Mouse (Mus musculus) bone marrow, adult 2 months (tissue): ENCODE data around the gene Socs7. TPM values are rescaled to one million over a fixed set of nuclear protein-coding genes. Genes with fewer than 3 reads are reported as not detected.

Experiments used
- H3K27ac ChIP-seq: fragments of 200-500 bp; 2 replicates; pipeline ENCODE4 v1.5.1; 2012; ENCODE audit warnings: low read depth, mild to moderate bottlenecking, control low read depth, inconsistent platforms, low read length; ENCODE audit not compliant: control insufficient read depth, poor library complexity, insufficient read depth
- H3K4me1 ChIP-seq: fragments of 200-500 bp; 2 replicates; pipeline ENCODE4 v1.6.1; 2011; ENCODE audit warnings: low read length; ENCODE audit not compliant: control insufficient read depth, insufficient read depth
- H3K4me3 ChIP-seq: fragments of 200-500 bp; replicated peaks from 2 replicates; pipeline ENCODE3; 2011; ENCODE audit warnings: mild to moderate bottlenecking, low read depth, low read length, control low read depth; ENCODE audit not compliant: control insufficient read depth
- CTCF ChIP-seq: fragments of 200-500 bp; IDR thresholded peaks from 2 replicates; pipeline ENCODE4 v1.5.1; 2011; ENCODE audit warnings: low read length, control low read depth; ENCODE audit not compliant: control insufficient read depth, insufficient read depth
- POLR2A ChIP-seq: fragments of 200-500 bp; IDR thresholded peaks from 2 replicates; pipeline ENCODE4 v1.6.1; 2011; ENCODE audit warnings: low read depth, mild to moderate bottlenecking, control low read depth, low read length, borderline replicate concordance; ENCODE audit not compliant: control insufficient read depth
- WGBS: fragments of 180-500 bp; shearing (Covaris S2); methylation state at CpG from one replicate; pipeline ENCODE4 v1.1.7; 2018; 5-methylcytosine and 5-hydroxymethylcytosine counted together
- polyA plus RNA-seq: library from polyadenylated mRNA; stranded (reverse); fragments of >200 nt; gene quantifications from 2 replicates; pipeline ENCODE4 v1.2.4, GENCODE M21; 2011; ENCODE audit warnings: low replicate concordance; ENCODE audit not compliant: missing spikeins, insufficient read depth, insufficient read length

Socs7 gene
- polyA plus RNA-seq, 1 experiment: 4.3 TPM

DNA sequence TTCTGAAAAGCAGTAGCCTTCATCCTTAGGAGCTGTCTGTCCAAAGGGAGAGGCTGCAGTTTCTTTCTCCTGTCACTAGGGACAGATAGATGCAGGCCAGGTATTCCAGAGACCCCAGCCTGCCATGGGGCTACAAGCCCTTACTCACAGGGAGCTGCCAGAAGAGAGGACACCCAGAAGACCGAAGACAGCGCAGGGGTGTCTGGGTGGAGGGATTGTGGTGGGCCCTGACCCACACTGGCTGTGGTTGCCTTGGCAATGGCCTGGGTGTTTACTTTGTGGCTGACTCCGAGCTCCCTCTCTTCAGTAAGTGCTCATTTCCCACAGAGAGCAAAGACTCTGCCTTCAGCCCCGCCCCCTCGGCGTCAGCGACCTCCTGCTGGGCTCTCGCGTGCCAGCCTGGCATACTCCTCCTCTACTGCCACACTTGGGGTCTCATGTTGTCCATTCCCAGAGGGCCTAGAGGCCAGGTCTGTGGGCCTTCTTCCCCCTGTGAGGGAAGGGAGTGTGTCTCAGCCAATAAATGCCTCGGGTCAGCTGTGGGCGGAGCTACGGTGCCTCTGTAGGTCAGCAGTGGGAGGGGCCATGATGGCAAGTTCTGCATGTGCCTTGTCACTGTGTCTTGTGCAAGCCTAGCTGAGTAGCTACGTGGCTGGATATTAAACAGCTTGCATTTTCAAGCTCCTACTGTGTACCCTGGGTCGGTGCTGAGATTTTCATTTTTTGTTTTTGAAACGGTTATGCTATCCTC is 72.5 kb downstream of the Socs7 start:
- WGBS: 1% methylated on average over 15 of the region's 15 CpGs
- TF ChIP-seq CTCF (no peak; the same call in 1 of the 2 replicates), POLR2A (peak; percentile 42; the same call in 1 of the 2 replicates)
- Histone ChIP-seq H3K4me3 (peak overlapping the region; percentile 76), H3K4me1 (peaks cover 3% of the 10 kb centered on the region; the same call in 1 of the 2 replicates), H3K27ac (peak overlapping the region; percentile 97)

GRCm38 (mm10) chr11:97435808-97436491 is 73.6 kb downstream of the Socs7 start:
- WGBS: 9% methylated on average over 13 of the region's 13 CpGs
- H3K27ac ChIP-seq: peak overlapping the region; percentile 82
- H3K4me3 ChIP-seq: peak overlapping the region; percentile 8
- H3K4me1 ChIP-seq: peaks cover 3% of the 10 kb centered on the region; the same call in 1 of the 2 replicates
- TF ChIP-seq CTCF (no peak), POLR2A (no peak; the same call in 1 of the 2 replicates)

- 62% methylated on average over 5 of the region's 5 CpGs for WGBS
- no peak overlapping the region for H3K27ac ChIP-seq
- H3K4me3 ChIP-seq: no peak overlapping the region
- H3K4me1 ChIP-seq: peaks cover 3% of the 10 kb centered on the region; the same call in 1 of the 2 replicates
- TF ChIP-seq CTCF: no peak
- no peak for TF ChIP-seq POLR2A
These were observed 75.4 kb downstream of the Socs7 start for GRCm38 (mm10) chr11:97437745-97438144.

GRCm38 (mm10) chr11:97438868-97439267 is 76.5 kb downstream of the Socs7 start:
- TF ChIP-seq POLR2A: no peak
- no peak for TF ChIP-seq CTCF
- H3K4me3 ChIP-seq: no peak overlapping the region
- WGBS: 23% methylated on average over 9 of the region's 9 CpGs
- H3K4me1 ChIP-seq: peaks cover 1% of the 10 kb centered on the region; the same call in 1 of the 2 replicates
- no peak overlapping the region for H3K27ac ChIP-seq

- TF ChIP-seq CTCF (no peak), POLR2A (peak; percentile 91)
- H3K27ac ChIP-seq: peak overlapping the region; percentile 80; the same call in 1 of the 2 replicates
- peaks cover 1% of the 10 kb centered on the region; the same call in 1 of the 2 replicates for H3K4me1 ChIP-seq
- peak overlapping the region; percentile 87 for H3K4me3 ChIP-seq
- under 1% methylated on average over 37 of the region's 37 CpGs for WGBS
These were observed 77.6 kb downstream of the Socs7 start for GRCm38 (mm10) chr11:97439935-97440334.

- H3K27ac ChIP-seq: peak overlapping the region; percentile 80
- H3K4me1 ChIP-seq: peaks cover 1% of the 10 kb centered on the region; the same call in 1 of the 2 replicates
- 1% methylated on average over 34 of the region's 34 CpGs for WGBS
- TF ChIP-seq CTCF: no peak
- no peak for TF ChIP-seq POLR2A
- peak overlapping the region; percentile 87 for H3K4me3 ChIP-seq
These were observed 78.1 kb downstream of the Socs7 start for GRCm38 (mm10) chr11:97440441-97440881.

GRCm38 (mm10) chr11:97441036-97441657 is 78.8 kb downstream of the Socs7 start:
- Histone ChIP-seq H3K4me1 (peaks cover 1% of the 10 kb centered on the region; the same call in 1 of the 2 replicates), H3K4me3 (peak overlapping the region; percentile 87), H3K27ac (peak overlapping the region; percentile 80)
- 18% methylated on average over 15 of the region's 15 CpGs for WGBS
- TF ChIP-seq CTCF (no peak), POLR2A (0 out of 2 replicates have a peak, but pooled peaks have one; percentile 31)

- H3K4me1 ChIP-seq: peaks cover 4% of the 10 kb centered on the region; the same call in 1 of the 2 replicates
- 18% methylated on average over 3 of the region's 3 CpGs for WGBS
- H3K27ac ChIP-seq: peak overlapping the region; percentile 72
- TF ChIP-seq POLR2A: peak; percentile 47; the same call in 1 of the 2 replicates
- no peak for TF ChIP-seq CTCF
- peak overlapping the region; percentile 87 for H3K4me3 ChIP-seq
These were observed 79.3 kb downstream of the Socs7 start for GRCm38 (mm10) chr11:97441658-97442125.
